Mouse (Mus musculus): Measurements from ENCODE around the gene Btbd6. TPM values are rescaled to one million over a fixed set of nuclear protein-coding genes. Genes with fewer than 3 reads are reported as not detected.

Btbd6 gene
- polyA plus RNA-seq, 1 experiment from 2014 or later = 26.4 TPM

GRCm38 (mm10) chr12:112950040-112950760 lies 26.1 kb upstream of the Btbd6 start:
- ATAC-seq (ENCODE audit: insufficient number of reproducible peaks, low FRiP score, low TSS enrichment, low read depth) (peak; percentile 86), DNase-seq (ENCODE audit: low spot score) (peak; percentile 93)
- Histone ChIP-seq H3K9me3 (ENCODE audit: control insufficient read depth, low read length) (no peaks in the 10 kb centered on the region), H3K9ac (ENCODE audit: low read length) (peak overlapping the region; percentile 89), H3K4me2 (ENCODE audit: low read depth, severe bottlenecking) (peak overlapping the region; percentile 69), H3K27me3 (ENCODE audit: control insufficient read depth, insufficient read depth, low read length) (no peaks in the 10 kb centered on the region), H3K4me3 (ENCODE audit: low read depth, low read length) (peak overlapping the region; percentile 50), H3K4me1 (ENCODE audit: control insufficient read depth, insufficient read depth, low read length) (peaks cover 18% of the 10 kb centered on the region), H3K36me3 (ENCODE audit: control insufficient read depth, insufficient read depth, low read length) (peaks cover 4% of the 10 kb centered on the region), H3K27ac (replicated peaks; ENCODE audit: low read depth, low read length) (peak overlapping the region; percentile 57)
- under 1% methylated on average over 55 of the region's 58 CpGs for WGBS

DNA sequence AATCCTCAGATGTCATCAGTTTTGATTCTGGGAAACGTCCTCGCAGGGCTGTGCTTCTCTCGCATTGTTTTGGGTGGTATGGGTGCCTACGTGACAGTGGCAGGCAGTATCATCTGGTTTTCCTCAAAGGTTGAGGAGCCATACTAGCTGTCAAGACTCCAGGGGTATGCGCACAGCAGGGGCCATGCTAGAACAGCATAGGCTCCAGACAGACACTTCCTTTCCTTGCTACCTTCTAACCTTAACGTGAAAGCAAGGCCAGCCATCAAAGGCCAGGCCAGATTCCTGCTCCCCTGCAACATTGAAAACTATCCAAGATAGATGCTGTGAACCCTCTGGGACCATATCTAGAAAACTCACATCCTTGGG lies 25.5 kb upstream of the Btbd6 start:
- Histone ChIP-seq H3K36me3 (ENCODE audit: control insufficient read depth, insufficient read depth, low read length) (peaks cover 4% of the 10 kb centered on the region), H3K27me3 (ENCODE audit: control insufficient read depth, insufficient read depth, low read length) (no peaks in the 10 kb centered on the region), H3K27ac (replicated peaks; ENCODE audit: low read depth, low read length) (no peak overlapping the region), H3K9ac (ENCODE audit: low read length) (peak overlapping the region; percentile 31; the same call in 1 of the 2 replicates), H3K9me3 (ENCODE audit: control insufficient read depth, low read length) (no peaks in the 10 kb centered on the region), H3K4me3 (ENCODE audit: low read depth, low read length) (peak overlapping the region; percentile 50), H3K4me1 (ENCODE audit: control insufficient read depth, insufficient read depth, low read length) (peaks cover 18% of the 10 kb centered on the region), H3K4me2 (ENCODE audit: low read depth, severe bottlenecking) (peak overlapping the region; percentile 69)
- ATAC-seq (ENCODE audit: insufficient number of reproducible peaks, low FRiP score, low TSS enrichment, low read depth) = peak; percentile 37; the same call in 1 of the 2 replicates
- no peak for DNase-seq (ENCODE audit: low spot score)
- WGBS = 2% methylated on average over 6 of the region's 6 CpGs

DNA sequence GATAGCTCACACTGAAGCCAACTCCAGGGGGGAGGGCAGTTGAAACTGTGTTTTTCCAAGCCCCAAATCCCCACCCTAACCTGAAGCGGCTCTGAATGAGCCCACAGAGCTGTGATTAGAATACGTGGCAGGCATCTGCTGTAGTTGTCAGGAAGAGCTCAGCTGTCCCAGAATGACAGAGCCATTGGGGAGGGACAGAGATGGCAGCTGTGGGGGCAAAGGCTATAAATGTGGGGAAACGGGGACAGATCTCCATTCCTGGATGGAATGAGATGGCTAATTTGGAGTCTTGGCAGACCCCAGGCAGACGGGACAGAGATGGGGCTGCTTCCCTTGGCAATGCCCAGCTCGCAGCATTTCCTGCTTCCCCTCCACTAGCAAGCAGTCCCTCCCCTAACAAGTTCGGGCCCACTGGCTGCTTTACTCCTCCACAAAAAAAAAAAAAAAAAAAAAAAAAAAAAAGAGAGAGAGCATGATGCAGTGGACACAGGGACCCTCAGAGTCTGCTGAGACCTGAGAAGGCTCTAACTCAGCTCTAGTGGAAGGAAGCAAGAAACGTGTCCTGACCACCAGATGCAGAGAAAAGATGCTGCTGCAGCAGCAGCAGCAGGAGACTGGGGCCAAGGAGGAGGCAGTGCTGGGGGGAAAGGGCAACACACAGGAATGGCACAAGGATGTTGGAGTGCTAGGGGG lies 25.0 kb upstream of the Btbd6 start:
- Histone ChIP-seq H3K4me3 (ENCODE audit: low read depth, low read length) (0 out of 2 replicates have a peak overlapping the region, but pooled peaks have one; percentile 3), H3K9ac (ENCODE audit: low read length) (no peak overlapping the region), H3K36me3 (ENCODE audit: control insufficient read depth, insufficient read depth, low read length) (peaks cover 4% of the 10 kb centered on the region), H3K4me2 (ENCODE audit: low read depth, severe bottlenecking) (0 out of 2 replicates have a peak overlapping the region, but pooled peaks have one; percentile 69), H3K9me3 (ENCODE audit: control insufficient read depth, low read length) (no peaks in the 10 kb centered on the region), H3K27ac (replicated peaks; ENCODE audit: low read depth, low read length) (no peak overlapping the region; the same call in 1 of the 2 replicates), H3K27me3 (ENCODE audit: control insufficient read depth, insufficient read depth, low read length) (no peaks in the 10 kb centered on the region), H3K4me1 (ENCODE audit: control insufficient read depth, insufficient read depth, low read length) (peaks cover 18% of the 10 kb centered on the region)
- DNase-seq (ENCODE audit: low spot score) = no peak
- 15% methylated on average over 7 of the region's 7 CpGs for WGBS
- ATAC-seq (ENCODE audit: insufficient number of reproducible peaks, low FRiP score, low TSS enrichment, low read depth) = no peak

GRCm38 (mm10) chr12:112952433-112952832 lies 23.8 kb upstream of the Btbd6 start:
- H3K27me3 ChIP-seq (ENCODE audit: control insufficient read depth, insufficient read depth, low read length) = no peaks in the 10 kb centered on the region
- peaks cover 4% of the 10 kb centered on the region for H3K36me3 ChIP-seq (ENCODE audit: control insufficient read depth, insufficient read depth, low read length)
- H3K4me3 ChIP-seq (ENCODE audit: low read depth, low read length) = no peak overlapping the region
- no peak overlapping the region for H3K4me2 ChIP-seq (ENCODE audit: low read depth, severe bottlenecking)
- WGBS = 53% methylated on average over 8 of the region's 8 CpGs
- H3K9me3 ChIP-seq (ENCODE audit: control insufficient read depth, low read length) = no peaks in the 10 kb centered on the region
- DNase-seq (ENCODE audit: low spot score) (no peak), ATAC-seq (ENCODE audit: insufficient number of reproducible peaks, low FRiP score, low TSS enrichment, low read depth) (no peak)
- no peak overlapping the region for H3K27ac ChIP-seq (replicated peaks; ENCODE audit: low read depth, low read length)
- H3K9ac ChIP-seq (ENCODE audit: low read length) = no peak overlapping the region
- peaks cover 18% of the 10 kb centered on the region for H3K4me1 ChIP-seq (ENCODE audit: control insufficient read depth, insufficient read depth, low read length)

DNA sequence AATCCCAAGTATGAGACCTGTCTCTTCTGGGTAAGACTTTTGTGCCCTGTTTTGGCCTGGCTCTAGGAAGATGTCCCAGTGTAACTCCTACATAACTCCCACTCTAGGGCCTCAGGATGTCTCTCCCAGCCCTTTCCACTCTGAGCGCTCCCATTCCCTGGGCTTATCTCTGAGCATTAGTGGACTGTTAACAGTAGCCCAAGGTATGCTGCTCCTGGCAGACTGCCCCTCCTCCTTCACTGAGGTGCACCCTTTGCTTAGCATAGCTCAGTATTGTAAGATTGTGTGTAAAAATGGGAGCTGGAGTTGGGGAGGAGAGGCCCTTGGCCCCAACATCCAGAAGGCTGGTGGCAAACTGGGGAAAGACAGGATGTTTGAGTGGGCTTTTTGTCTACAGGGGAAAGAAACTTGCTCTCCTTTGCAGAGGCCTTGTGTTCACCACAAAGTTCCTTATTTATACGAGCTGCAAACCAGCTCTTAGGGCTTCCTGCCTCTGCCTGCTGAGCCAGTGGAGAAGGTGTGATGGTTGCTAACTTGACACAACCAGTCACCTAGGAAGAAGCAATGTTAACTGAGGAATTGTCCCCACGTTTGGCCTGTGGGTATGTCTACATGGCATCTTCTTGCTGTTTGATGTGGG lies 23.2 kb upstream of the Btbd6 start:
- Histone ChIP-seq H3K9me3 (ENCODE audit: control insufficient read depth, low read length) (no peaks in the 10 kb centered on the region), H3K27ac (replicated peaks; ENCODE audit: low read depth, low read length) (no peak overlapping the region), H3K36me3 (ENCODE audit: control insufficient read depth, insufficient read depth, low read length) (peaks cover 4% of the 10 kb centered on the region), H3K9ac (ENCODE audit: low read length) (no peak overlapping the region), H3K27me3 (ENCODE audit: control insufficient read depth, insufficient read depth, low read length) (no peaks in the 10 kb centered on the region), H3K4me2 (ENCODE audit: low read depth, severe bottlenecking) (no peak overlapping the region), H3K4me1 (ENCODE audit: control insufficient read depth, insufficient read depth, low read length) (peaks cover 18% of the 10 kb centered on the region), H3K4me3 (ENCODE audit: low read depth, low read length) (no peak overlapping the region)
- no peak for DNase-seq (ENCODE audit: low spot score)
- ATAC-seq (ENCODE audit: insufficient number of reproducible peaks, low FRiP score, low TSS enrichment, low read depth) = no peak
- 76% methylated on average over 3 of the region's 3 CpGs for WGBS

GRCm38 (mm10) chr12:112955800-112956199 lies 20.5 kb upstream of the Btbd6 start:
- Histone ChIP-seq H3K9me3 (ENCODE audit: control insufficient read depth, low read length) (no peaks in the 10 kb centered on the region), H3K27ac (replicated peaks; ENCODE audit: low read depth, low read length) (no peak overlapping the region), H3K4me1 (ENCODE audit: control insufficient read depth, insufficient read depth, low read length) (peaks cover 11% of the 10 kb centered on the region), H3K4me2 (ENCODE audit: low read depth, severe bottlenecking) (no peak overlapping the region), H3K36me3 (ENCODE audit: control insufficient read depth, insufficient read depth, low read length) (peaks cover 11% of the 10 kb centered on the region), H3K27me3 (ENCODE audit: control insufficient read depth, insufficient read depth, low read length) (no peaks in the 10 kb centered on the region), H3K4me3 (ENCODE audit: low read depth, low read length) (no peak overlapping the region), H3K9ac (ENCODE audit: low read length) (no peak overlapping the region)
- 32% methylated on average over 4 of the region's 4 CpGs for WGBS
- 0 out of 2 replicates have a peak, but pooled peaks have one; percentile 33 for ATAC-seq (ENCODE audit: insufficient number of reproducible peaks, low FRiP score, low TSS enrichment, low read depth)
- DNase-seq (ENCODE audit: low spot score) = peak; percentile 82

DNA sequence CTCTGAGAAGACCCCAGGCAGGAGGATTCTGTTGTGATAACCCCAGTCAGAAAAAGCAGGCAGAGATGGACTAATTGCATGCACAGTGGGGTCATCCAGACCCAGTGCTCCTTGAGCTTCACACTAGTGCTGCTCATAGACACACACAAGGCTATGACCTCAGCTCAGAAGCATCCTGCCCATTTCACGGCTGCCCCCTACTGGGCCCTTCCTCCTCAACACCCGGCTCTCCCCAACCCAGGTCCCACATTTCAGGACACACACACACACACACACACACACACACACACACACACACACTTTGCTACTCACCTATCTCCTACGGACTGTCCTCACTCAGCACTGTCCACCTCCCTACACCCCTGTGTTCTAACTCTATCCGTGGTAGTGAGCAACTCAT lies 18.0 kb upstream of the Btbd6 start:
- ATAC-seq (ENCODE audit: insufficient number of reproducible peaks, low FRiP score, low TSS enrichment, low read depth) = peak; percentile 32; the same call in 1 of the 2 replicates

DNA sequence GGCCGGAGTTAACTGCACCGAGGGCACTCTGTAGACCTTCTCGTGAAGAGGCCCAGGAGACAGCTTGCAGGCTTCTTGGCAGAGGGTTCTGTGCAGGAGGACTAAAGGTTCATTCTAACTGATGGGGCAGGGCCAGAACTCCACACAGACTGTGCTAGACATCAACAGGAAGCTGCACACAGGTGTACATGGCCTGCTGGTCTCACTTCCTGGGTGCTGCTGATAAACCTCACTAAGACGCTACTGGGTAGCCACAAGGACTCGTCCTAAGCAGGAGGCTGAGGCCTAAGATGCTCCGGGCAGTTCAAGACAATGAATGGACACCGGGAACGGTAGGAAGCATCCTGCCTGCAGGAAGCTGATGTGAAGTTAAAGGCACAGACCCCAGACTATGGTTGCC lies 16.9 kb upstream of the Btbd6 start:
- Histone ChIP-seq H3K4me3 (ENCODE audit: low read depth, low read length) (no peak overlapping the region), H3K27me3 (ENCODE audit: control insufficient read depth, insufficient read depth, low read length) (no peaks in the 10 kb centered on the region), H3K4me1 (ENCODE audit: control insufficient read depth, insufficient read depth, low read length) (no peaks in the 10 kb centered on the region), H3K9me3 (ENCODE audit: control insufficient read depth, low read length) (no peaks in the 10 kb centered on the region), H3K9ac (ENCODE audit: low read length) (no peak overlapping the region), H3K4me2 (ENCODE audit: low read depth, severe bottlenecking) (no peak overlapping the region), H3K36me3 (ENCODE audit: control insufficient read depth, insufficient read depth, low read length) (peaks cover 34% of the 10 kb centered on the region), H3K27ac (replicated peaks; ENCODE audit: low read depth, low read length) (no peak overlapping the region)
- WGBS = 89% methylated on average over 8 of the region's 8 CpGs
- ATAC-seq (ENCODE audit: insufficient number of reproducible peaks, low FRiP score, low TSS enrichment, low read depth) = no peak
- no peak for DNase-seq (ENCODE audit: low spot score)

More for the DNA sequence above, 18.0 kb upstream of the Btbd6 start:
- H3K27ac ChIP-seq (replicated peaks; ENCODE audit: low read depth, low read length) = no peak overlapping the region
- no peaks in the 10 kb centered on the region for H3K4me1 ChIP-seq (ENCODE audit: control insufficient read depth, insufficient read depth, low read length)
- H3K9me3 ChIP-seq (ENCODE audit: control insufficient read depth, low read length) = no peaks in the 10 kb centered on the region
- no peak overlapping the region for H3K4me3 ChIP-seq (ENCODE audit: low read depth, low read length)
- no peak overlapping the region; the same call in 1 of the 2 replicates for H3K4me2 ChIP-seq (ENCODE audit: low read depth, severe bottlenecking)
- peak; percentile 54 for DNase-seq (ENCODE audit: low spot score)
- H3K9ac ChIP-seq (ENCODE audit: low read length) = no peak overlapping the region
- peaks cover 32% of the 10 kb centered on the region for H3K36me3 ChIP-seq (ENCODE audit: control insufficient read depth, insufficient read depth, low read length)
- no peaks in the 10 kb centered on the region for H3K27me3 ChIP-seq (ENCODE audit: control insufficient read depth, insufficient read depth, low read length)
- 46% methylated on average over 4 of the region's 4 CpGs for WGBS
